Mouse (Mus musculus): ENCODE measurements at regions not wholly inside any gene's neighbourhood (a gene's known extent, or its start where the extent isn't known, plus 50 kb on each side); places are given as distances from the start of the nearest gene placed in this dataset.

- TF ChIP-seq POLR2A (IDR thresholded peaks at IDR 0.05; ENCODE audit: low read depth, low read length) (no peak), CTCF (IDR thresholded peaks at IDR 0.05; ENCODE audit: extremely low read depth, insufficient read length, insufficient replicate concordance, low read depth, low read length) (no peak)
These were observed 534.4 kb downstream of the Flrt2 start for GRCm38 (mm10) chr12:96226446-96226845.

All from small intestine, adult 2 months (tissue).